Mouse (Mus musculus): ENCODE measurements at regions not wholly inside any gene's neighbourhood (a gene's known extent, or its start where the extent isn't known, plus 50 kb on each side); places are given as distances from the start of the nearest gene placed in this dataset.

DNA sequence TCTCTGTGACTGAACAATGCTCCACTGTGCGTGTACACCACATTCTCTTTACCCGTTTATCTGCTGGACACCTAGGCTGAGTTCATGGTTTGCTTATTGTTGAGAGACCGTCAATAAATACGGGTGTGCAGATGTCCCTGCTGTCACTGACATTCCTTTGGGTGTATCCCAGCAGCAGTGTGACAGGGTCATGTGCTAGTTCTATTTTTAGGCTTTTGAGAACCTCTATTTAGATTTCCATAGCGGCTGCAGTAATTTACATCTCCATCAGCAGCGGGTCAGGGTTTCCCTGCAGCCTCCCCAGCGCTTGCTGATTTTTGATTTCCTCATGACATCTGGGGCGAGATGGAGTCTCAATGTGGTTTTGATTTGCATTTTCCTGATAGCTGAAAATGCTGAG is 162.1 kb upstream of the Klf14 start:
- peaks cover 16% of the 10 kb centered on the region for H3K4me1 ChIP-seq
- 55% methylated on average over 8 of the region's 8 CpGs for WGBS
- H3K27ac ChIP-seq (replicated peaks), result peak overlapping the region; percentile 68; the same call in 1 of the 2 replicates
- H3K36me3 ChIP-seq, result no peaks in the 10 kb centered on the region
- H3K4me3 ChIP-seq, result no peak overlapping the region
- H3K27me3 ChIP-seq (ENCODE audit: low read depth, poor library complexity, severe bottlenecking), result no peaks in the 10 kb centered on the region
- peak; percentile 31 for DNase-seq (ENCODE audit: low spot score)
- no peaks in the 10 kb centered on the region for H3K9me3 ChIP-seq (replicated peaks)

DNA sequence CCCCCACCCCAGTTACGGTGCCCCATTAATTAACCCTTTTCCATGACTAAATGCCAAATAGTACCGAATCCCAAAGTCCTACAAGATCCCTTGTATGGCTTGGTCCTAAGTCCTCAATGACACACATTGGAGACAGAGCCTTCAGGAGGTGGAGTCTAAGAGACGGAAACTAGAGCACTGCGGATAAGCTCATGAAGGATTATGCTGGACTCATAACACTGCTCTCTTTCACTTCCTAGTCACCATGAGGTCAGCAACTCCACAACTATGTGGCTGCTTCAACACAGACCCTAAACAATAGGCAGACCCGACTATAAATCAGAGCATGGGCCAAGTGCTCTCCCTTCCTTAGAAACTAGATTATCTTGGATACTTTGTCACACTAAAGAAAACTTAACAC is 164.0 kb upstream of the Klf14 start:
- no peak for DNase-seq (ENCODE audit: low spot score)
- H3K4me3 ChIP-seq, result no peak overlapping the region
- 92% methylated on average over 5 of the region's 5 CpGs for WGBS
- H3K4me1 ChIP-seq, result peaks cover 16% of the 10 kb centered on the region
- no peaks in the 10 kb centered on the region for H3K36me3 ChIP-seq
- no peaks in the 10 kb centered on the region for H3K27me3 ChIP-seq (ENCODE audit: low read depth, poor library complexity, severe bottlenecking)
- H3K9me3 ChIP-seq (replicated peaks), result no peaks in the 10 kb centered on the region
- no peak overlapping the region for H3K27ac ChIP-seq (replicated peaks)

DNA sequence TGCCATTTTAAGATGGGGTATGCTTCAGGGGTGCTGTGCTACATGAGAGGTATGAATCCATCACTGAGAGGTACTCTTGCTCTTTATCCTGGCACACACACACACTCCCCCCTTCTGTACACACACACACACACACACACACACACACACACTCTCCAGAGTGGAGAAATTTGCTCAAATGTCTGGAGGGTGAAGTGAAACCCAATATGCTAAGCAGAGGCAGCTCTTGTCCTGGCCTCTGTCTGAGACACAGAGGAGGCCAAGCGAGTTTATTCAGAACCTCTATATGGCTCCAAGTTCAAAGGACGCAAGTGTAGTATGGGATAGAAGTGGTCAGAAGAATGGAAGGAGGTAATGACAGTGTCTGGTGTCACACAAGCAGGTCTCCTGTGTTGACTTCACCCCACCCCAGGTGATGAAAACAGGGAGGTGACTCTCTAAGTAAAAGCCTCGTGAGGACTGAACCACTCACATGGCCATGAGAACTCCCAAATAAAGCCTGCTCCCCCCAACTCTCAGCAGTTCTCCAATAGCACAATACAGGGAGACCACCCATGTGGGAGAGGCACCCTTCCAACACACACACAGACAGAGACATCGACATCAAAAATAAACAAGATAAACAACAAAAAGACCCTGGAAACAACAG is 164.6 kb upstream of the Klf14 start:
- Histone ChIP-seq H3K4me1 (peaks cover 16% of the 10 kb centered on the region), H3K27ac (replicated peaks) (peak overlapping the region; percentile 46; the same call in 1 of the 2 replicates), H3K4me3 (no peak overlapping the region), H3K27me3 (ENCODE audit: low read depth, poor library complexity, severe bottlenecking) (no peaks in the 10 kb centered on the region), H3K9me3 (replicated peaks) (no peaks in the 10 kb centered on the region), H3K36me3 (no peaks in the 10 kb centered on the region)
- no peak for DNase-seq (ENCODE audit: low spot score)
- 84% methylated on average over 4 of the region's 4 CpGs for WGBS

DNA sequence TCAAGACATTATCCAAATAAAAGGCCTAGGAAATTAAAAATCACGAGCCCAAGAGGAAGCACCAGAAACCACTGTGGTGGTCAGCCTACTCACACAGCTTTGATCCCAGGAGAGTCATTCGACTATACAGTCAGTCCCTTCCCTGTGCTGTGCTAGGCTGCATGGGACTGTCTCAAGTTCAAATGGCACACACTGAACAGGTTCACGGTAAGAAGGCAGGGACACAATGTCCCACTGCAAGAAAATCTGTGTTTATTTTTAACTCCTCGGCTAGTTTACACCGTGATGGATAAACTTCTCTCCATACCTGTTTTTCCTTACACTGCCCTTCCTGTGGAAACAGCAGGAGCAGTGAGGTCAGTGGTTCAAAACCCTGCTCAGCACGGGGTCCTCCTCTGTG is 165.2 kb upstream of the Klf14 start:
- no peaks in the 10 kb centered on the region for H3K36me3 ChIP-seq
- H3K27ac ChIP-seq (replicated peaks), result no peak overlapping the region
- H3K9me3 ChIP-seq (replicated peaks), result no peaks in the 10 kb centered on the region
- H3K4me1 ChIP-seq, result peaks cover 16% of the 10 kb centered on the region
- DNase-seq (ENCODE audit: low spot score), result no peak
- H3K27me3 ChIP-seq (ENCODE audit: low read depth, poor library complexity, severe bottlenecking), result no peaks in the 10 kb centered on the region
- no peak overlapping the region for H3K4me3 ChIP-seq
- WGBS, result 75% methylated on average over 6 of the region's 6 CpGs

DNA sequence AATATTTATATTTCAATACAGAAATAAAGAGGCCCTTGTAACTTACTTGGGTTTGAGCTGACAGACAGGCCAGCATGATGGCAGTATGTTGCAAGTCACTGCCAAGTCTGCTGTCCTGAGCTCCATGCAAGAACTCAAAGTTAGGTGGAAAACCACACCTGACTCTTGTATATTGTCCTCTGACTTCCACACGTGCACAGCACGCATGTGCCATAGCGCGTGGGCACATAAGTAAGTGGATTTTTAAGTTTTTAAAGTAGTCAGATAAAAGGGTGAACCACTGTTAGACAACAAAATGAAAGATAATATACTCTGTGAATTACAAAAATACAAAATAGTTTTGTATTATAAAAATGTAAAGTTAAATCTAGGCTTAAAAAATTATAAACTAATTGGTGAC is 166.0 kb upstream of the Klf14 start:
- no peaks in the 10 kb centered on the region for H3K27me3 ChIP-seq (ENCODE audit: low read depth, poor library complexity, severe bottlenecking)
- DNase-seq (ENCODE audit: low spot score), result no peak
- no peaks in the 10 kb centered on the region for H3K9me3 ChIP-seq (replicated peaks)
- 91% methylated on average over 4 of the region's 4 CpGs for WGBS
- H3K36me3 ChIP-seq, result no peaks in the 10 kb centered on the region
- H3K4me3 ChIP-seq, result no peak overlapping the region
- no peak overlapping the region for H3K27ac ChIP-seq (replicated peaks)
- peaks cover 16% of the 10 kb centered on the region for H3K4me1 ChIP-seq

DNA sequence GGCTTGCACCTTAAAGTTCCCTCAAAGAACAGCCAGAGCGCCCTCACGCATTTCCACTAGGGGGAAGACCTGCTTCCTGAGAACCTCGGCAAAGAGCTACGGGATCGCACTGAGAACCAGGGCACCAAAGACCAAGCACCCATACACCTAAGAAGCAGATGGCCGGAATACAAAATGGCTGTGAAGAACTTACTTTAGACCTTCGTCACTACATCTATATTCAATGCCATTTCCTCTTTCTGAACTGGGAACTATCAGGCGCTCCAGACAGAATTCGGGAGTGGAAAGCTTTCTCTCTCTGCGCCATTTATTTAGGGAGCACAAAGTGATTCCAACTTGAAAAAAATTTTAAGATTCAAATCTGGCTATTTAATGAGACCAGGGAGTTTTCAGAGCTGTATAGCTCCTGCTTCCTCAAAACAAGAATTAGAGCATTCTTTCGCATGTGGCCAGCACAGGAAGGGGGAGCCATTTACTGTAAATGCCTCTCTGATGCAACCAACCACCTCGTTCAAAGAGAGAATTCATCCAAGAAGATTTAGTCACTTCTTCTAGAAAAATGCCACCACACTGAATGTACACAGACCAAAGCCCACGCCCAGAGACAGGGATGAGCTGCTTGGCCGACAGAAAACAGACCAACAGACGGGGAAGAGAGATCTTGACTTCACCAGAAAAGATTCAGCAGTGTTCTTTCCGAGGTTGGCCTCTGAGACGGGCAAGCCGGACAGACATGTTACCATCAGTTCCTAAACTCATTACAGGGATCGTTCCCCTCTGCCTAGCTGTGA is 166.6 kb upstream of the Klf14 start:
- H3K27me3 ChIP-seq (ENCODE audit: low read depth, poor library complexity, severe bottlenecking), result no peaks in the 10 kb centered on the region
- H3K27ac ChIP-seq (replicated peaks), result no peak overlapping the region
- H3K4me3 ChIP-seq, result no peak overlapping the region
- no peak for DNase-seq (ENCODE audit: low spot score)
- 79% methylated on average over 19 of the region's 19 CpGs for WGBS
- H3K4me1 ChIP-seq, result peaks cover 16% of the 10 kb centered on the region
- H3K36me3 ChIP-seq, result no peaks in the 10 kb centered on the region
- H3K9me3 ChIP-seq (replicated peaks), result no peaks in the 10 kb centered on the region

DNA sequence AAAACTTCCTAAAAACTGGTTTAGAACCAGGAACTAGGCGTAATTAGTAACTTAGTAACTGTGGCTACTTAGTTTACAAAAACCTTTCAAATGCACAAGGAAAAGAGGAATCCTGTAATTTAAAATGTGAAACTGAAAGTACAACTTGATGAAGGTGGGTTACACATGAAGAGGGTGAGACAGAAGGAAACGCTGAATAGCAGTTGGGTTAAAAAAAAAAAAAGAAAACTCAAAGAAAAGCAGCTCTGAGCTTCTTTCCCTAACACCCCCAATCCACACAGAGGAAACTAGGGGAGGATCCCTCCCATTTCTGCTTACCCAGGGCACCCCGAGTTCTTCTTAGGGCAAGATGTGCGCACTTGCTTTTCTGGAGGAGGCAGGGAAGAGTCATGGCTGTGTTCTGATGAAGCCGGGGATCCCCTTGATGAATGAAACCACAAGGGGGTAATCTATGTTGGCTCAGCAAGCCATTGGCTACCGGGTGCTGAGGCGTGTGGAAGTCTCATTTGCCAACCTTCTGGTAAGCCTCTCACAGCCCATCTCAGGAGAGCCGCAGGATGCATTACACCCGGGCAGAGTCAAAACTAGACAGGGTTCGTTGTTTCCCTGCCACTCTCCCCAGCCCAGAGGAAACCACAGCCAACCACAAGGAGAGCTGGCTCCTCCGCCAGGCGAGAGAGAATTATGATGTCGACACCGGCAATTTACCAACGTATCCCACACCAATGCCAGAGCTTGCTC is 167.4 kb upstream of the Klf14 start:
- no peaks in the 10 kb centered on the region for H3K27me3 ChIP-seq (ENCODE audit: low read depth, poor library complexity, severe bottlenecking)
- 88% methylated on average over 15 of the region's 15 CpGs for WGBS

DNA sequence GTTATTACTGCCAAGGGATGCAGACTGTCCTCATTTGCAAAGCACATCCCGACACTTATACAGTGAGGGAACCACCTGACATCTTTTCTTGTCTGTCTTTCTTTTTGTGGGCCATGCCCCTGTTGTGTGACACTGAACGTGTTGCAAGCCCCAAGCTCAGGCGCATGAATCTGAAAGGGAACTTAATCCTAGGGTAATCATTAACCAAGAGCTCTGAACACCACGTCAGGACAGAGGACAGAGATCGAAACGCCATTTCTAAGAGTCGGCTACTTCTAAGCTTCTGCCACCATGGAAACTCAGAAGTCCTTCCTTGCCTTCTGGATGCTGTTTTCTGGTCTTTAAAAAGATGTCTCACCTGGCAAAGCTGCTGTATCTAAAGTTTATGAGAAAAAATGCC is 170.3 kb upstream of the Klf14 start:
- peaks cover 6% of the 10 kb centered on the region for H3K9me3 ChIP-seq (replicated peaks)
- H3K36me3 ChIP-seq, result no peaks in the 10 kb centered on the region
- no peaks in the 10 kb centered on the region for H3K4me1 ChIP-seq
- no peak overlapping the region for H3K27ac ChIP-seq (replicated peaks)
- H3K27me3 ChIP-seq (ENCODE audit: low read depth, poor library complexity, severe bottlenecking), result no peaks in the 10 kb centered on the region
- 82% methylated on average over 7 of the region's 7 CpGs for WGBS
- DNase-seq (ENCODE audit: low spot score), result no peak
- H3K4me3 ChIP-seq, result no peak overlapping the region

More for the DNA sequence above, 167.4 kb upstream of the Klf14 start:
- Histone ChIP-seq H3K27ac (replicated peaks) (no peak overlapping the region), H3K4me3 (no peak overlapping the region), H3K9me3 (replicated peaks) (no peaks in the 10 kb centered on the region), H3K36me3 (no peaks in the 10 kb centered on the region), H3K4me1 (peaks cover 10% of the 10 kb centered on the region)
- no peak for DNase-seq (ENCODE audit: low spot score)

DNA sequence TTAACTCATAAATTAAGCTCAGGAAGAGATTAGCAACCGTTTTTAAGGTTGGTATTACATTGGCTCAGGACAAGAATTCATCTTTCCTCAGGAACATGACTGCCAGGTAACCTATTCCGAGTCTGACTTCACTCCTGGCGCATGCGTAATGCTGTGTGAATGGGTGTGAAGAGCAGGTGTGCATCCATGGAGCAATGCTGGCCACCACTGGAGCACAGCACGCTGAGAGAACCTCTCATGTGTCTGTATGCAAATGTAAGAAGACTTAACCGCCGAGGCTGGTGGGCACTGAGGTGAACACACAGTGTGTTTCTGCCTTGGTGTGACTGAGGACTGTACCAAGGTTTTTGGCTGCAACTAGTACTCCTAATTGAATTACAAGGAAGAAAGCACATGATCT is 171.1 kb upstream of the Klf14 start:
- peaks cover 6% of the 10 kb centered on the region for H3K9me3 ChIP-seq (replicated peaks)
- no peak for DNase-seq (ENCODE audit: low spot score)
- WGBS, result 85% methylated on average over 7 of the region's 7 CpGs
- H3K4me1 ChIP-seq, result no peaks in the 10 kb centered on the region
- H3K27ac ChIP-seq (replicated peaks), result no peak overlapping the region
- no peak overlapping the region for H3K4me3 ChIP-seq
- H3K27me3 ChIP-seq (ENCODE audit: low read depth, poor library complexity, severe bottlenecking), result no peaks in the 10 kb centered on the region
- H3K36me3 ChIP-seq, result no peaks in the 10 kb centered on the region

DNA sequence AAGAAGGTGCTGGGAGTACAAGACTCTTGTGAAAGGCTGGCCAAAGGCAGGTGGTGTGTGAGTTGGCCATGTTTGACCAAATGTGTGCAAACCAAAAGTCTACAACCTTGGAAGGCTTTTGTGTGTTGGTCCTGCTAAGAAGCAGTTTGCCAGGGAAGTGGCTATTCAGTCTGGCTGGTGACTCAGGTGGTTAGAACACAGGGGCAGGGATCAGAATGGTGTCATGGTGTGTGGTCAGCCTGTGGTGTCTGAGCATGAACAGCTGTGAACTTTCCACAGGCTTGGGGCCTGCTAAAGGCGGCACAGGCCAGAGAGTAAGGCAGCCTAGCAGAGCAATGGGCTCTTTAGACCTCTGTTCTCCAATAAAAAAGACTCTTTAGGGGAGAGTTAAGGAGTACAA is 171.6 kb upstream of the Klf14 start:
- Histone ChIP-seq H3K4me1 (no peaks in the 10 kb centered on the region), H3K4me3 (no peak overlapping the region), H3K27me3 (ENCODE audit: low read depth, poor library complexity, severe bottlenecking) (no peaks in the 10 kb centered on the region), H3K9me3 (replicated peaks) (peaks cover 6% of the 10 kb centered on the region), H3K27ac (replicated peaks) (no peak overlapping the region), H3K36me3 (no peaks in the 10 kb centered on the region)
- DNase-seq (ENCODE audit: low spot score), result no peak
- 93% methylated on average over 1 of the region's 1 CpGs for WGBS

DNA sequence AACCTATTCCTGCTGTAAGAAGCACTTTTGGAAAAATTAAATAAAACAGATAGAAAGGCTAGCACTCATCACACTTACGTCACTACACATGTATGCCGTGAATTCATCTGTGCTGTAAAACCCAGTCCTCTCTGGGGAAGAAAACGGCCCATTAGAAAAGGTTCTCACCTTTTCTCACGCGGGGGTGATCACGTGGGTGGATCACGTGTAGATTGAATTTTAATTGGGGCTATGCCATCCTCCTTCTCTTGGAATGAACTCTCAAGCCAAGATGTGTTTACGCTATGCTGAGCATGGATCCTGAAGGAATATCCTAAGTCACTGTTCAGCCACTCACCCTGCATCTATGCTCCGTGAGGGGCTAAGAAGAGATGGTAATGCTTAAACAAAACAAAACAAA is 172.8 kb upstream of the Klf14 start:
- Histone ChIP-seq H3K4me3 (no peak overlapping the region), H3K4me1 (peaks cover 5% of the 10 kb centered on the region), H3K27ac (replicated peaks) (no peak overlapping the region), H3K27me3 (ENCODE audit: low read depth, poor library complexity, severe bottlenecking) (no peaks in the 10 kb centered on the region), H3K9me3 (replicated peaks) (peaks cover 6% of the 10 kb centered on the region), H3K36me3 (no peaks in the 10 kb centered on the region)
- DNase-seq (ENCODE audit: low spot score), result no peak
- WGBS, result 91% methylated on average over 9 of the region's 9 CpGs

DNA sequence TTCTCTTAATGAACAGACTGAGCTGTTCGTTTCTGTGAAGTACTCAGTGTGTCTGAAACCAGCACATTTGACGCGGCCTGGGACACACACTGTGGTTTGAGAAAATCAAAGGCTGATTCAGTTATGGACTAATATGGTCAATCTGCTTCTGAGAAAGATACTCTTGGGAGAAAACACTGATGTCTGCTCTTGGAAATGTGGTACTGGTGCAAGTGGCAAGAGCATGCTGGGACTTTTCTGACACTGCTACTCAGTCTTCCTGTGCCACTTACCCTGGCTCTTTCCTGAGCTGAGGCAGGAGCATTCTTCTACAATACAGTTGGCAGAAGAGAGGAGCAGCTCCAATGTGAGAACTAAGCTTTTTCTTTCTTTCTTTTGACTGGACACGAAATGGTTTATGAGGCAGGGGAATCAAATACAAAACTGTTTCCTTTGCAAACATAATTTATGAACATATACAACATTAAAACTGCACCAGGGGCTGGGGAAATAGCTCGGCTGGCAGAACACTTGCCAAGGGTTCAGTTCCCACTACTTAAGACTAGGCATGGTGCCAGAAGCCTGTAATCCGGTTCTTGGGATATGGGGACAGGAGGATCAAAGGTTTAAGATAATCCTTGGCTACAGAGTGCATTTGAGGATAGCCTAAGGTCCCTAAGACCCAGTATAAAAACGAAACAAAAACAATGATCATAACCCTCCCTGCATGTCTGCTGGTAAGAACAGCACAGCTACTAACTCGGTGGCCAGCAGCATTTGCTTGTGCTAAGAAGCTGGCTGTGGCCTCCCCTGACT is 173.7 kb upstream of the Klf14 start:
- Histone ChIP-seq H3K36me3 (no peaks in the 10 kb centered on the region), H3K4me1 (peaks cover 7% of the 10 kb centered on the region), H3K27me3 (ENCODE audit: low read depth, poor library complexity, severe bottlenecking) (no peaks in the 10 kb centered on the region), H3K27ac (replicated peaks) (no peak overlapping the region), H3K4me3 (no peak overlapping the region), H3K9me3 (replicated peaks) (peaks cover 6% of the 10 kb centered on the region)
- 87% methylated on average over 8 of the region's 8 CpGs for WGBS
- no peak for DNase-seq (ENCODE audit: low spot score)
